Mouse (Mus musculus): ENCODE data around the gene Fto. TPM values are rescaled to one million over a fixed set of nuclear protein-coding genes. Genes with fewer than 3 reads are reported as not detected.

Fto gene
- polyA plus RNA-seq, 1 experiment from 2014 or later, result 114 TPM

DNA sequence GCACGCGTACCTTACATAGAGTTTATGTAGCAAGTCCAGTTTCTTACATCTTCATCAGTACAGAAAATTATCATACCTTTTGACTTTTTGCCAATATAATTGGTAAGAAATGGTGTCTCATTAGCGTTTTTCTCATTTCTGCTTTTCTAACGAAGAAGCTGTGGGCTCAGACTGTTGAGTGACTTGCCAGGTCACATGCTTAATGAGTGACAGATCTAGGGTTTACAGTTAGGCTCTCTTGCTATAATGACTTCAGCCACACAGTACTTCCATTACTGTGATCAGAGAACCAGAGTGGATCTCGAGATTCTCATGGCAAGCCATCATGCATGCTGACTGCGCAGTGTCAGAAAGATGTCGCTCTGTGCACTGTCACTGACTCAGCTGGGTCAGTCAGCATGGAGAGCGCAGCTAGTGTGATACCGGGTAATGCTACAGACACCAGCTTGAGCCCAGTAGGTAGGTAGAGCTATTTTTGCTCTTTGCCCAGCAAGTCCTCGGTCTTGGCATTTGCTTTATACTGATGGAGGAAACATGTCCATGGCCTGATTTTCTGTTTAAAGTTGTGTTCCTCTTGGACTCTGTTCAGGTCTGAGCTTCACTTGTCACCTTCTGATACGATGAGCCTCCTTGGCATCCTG lies 188.8 kb downstream of the Fto start:
- H3K4me1 ChIP-seq, result peaks cover 33% of the 10 kb centered on the region
- H3K4me3 ChIP-seq, result no peak overlapping the region
- no peak overlapping the region for H3K27ac ChIP-seq (replicated peaks)
- no peak for ATAC-seq (replicated peaks)
- 74% methylated on average over 11 of the region's 11 CpGs for WGBS
- H3K9ac ChIP-seq (replicated peaks), result no peak overlapping the region
- no peaks in the 10 kb centered on the region for H3K27me3 ChIP-seq
- no peaks in the 10 kb centered on the region for H3K36me3 ChIP-seq
- H3K4me2 ChIP-seq (replicated peaks), result no peak overlapping the region
- no peaks in the 10 kb centered on the region for H3K9me3 ChIP-seq

DNA sequence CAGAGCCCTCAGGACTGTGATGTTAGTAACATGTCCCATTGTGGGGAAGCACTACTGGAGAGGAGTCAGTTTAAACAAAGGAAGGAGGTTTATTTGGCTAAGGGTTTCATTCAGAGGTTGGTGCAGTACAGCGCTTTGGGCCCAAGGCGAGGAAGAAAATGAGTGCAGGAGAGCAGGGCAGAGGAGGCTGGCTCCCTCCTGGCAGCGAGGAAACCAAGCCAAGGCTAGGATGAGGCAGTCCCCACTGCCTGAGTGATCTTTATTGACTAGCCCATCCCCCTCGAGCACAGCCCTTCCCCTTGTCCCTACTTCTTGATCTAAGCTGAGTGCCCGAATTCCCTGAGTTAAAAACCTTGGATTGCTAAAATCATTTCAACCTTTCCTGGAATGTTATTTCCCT lies 189.5 kb downstream of the Fto start:
- ATAC-seq (replicated peaks), result no peak
- no peak overlapping the region for H3K4me3 ChIP-seq
- 35% methylated on average over 5 of the region's 5 CpGs for WGBS
- H3K36me3 ChIP-seq, result no peaks in the 10 kb centered on the region
- H3K4me2 ChIP-seq (replicated peaks), result no peak overlapping the region
- H3K4me1 ChIP-seq, result peaks cover 33% of the 10 kb centered on the region
- H3K27me3 ChIP-seq, result no peaks in the 10 kb centered on the region
- no peak overlapping the region for H3K27ac ChIP-seq (replicated peaks)
- H3K9me3 ChIP-seq, result no peaks in the 10 kb centered on the region
- H3K9ac ChIP-seq (replicated peaks), result no peak overlapping the region

DNA sequence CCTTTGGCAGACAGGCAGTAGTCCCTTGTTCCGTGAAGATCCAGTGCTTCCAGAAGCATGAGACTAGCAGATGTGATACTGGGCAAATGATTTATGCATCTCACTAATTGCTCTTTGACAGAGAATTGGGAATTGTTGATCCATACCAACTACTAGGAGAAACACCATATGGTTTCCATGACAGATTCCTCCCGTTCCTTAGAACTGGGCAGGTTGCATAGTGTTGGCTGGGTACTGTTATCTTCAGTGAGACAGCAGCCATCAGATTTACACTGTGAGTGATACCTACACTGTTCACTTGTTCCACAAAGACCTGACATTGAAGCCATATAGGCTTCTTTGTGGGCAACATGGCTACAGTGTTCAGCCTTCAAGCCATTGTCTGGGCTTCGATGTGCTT lies 191.0 kb downstream of the Fto start:
- Histone ChIP-seq H3K4me3 (no peak overlapping the region), H3K4me2 (replicated peaks) (no peak overlapping the region), H3K9me3 (no peaks in the 10 kb centered on the region), H3K27me3 (no peaks in the 10 kb centered on the region; the same call in 1 of the 2 replicates), H3K36me3 (no peaks in the 10 kb centered on the region), H3K9ac (replicated peaks) (no peak overlapping the region), H3K27ac (replicated peaks) (no peak overlapping the region), H3K4me1 (peaks cover 33% of the 10 kb centered on the region)
- WGBS, result 69% methylated on average over 3 of the region's 3 CpGs
- ATAC-seq (replicated peaks), result 0 out of 2 replicates have a peak, but pooled peaks have one; percentile 43

DNA sequence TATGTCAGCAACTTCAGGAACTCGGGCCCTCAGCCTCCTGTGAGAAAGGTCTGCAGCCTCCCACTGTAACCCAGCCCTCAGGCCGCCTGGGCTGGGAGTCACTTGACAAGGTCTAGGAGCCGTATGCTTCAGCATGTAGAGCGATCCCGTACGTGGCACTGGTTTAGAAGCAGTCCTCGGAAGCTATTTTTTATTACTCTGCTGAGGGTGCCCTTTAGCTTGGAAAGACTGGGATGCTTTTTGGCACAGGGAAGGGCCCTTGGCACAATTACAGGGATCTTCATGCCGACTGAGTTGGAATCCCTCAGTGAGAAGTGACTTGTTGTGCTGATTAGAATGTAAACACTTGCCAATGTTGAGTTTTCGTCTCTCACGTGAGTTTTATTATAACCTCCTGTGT lies 191.6 kb downstream of the Fto start:
- ATAC-seq (replicated peaks), result peak; percentile 38; the same call in 1 of the 2 replicates

DNA sequence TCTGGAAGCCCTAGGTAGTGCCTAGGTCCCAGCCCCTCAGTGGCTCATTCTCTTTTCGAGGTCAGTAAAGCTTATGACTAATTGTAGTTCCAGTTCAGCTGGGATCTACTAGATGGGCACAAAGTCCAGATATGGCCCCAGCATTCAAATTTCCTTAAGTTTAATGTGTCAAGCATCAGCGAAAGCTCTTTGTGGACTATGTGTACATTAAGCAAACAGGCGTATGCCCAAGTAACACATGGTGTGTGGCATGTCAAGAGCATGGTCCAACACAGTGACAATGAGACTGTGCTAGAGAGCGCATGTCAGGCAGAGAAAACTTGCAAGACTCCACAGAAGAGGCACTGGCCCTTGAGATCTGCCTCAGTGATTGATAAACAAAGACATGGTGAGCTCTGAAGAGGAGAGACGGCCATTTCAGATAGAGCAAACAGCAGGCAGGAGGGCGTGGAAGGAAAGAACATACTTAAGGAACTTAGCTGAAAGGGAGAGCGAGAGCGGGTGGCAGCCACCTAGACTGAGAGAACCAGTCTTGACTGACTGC lies 192.2 kb downstream of the Fto start:
- no peaks in the 10 kb centered on the region; the same call in 1 of the 2 replicates for H3K27me3 ChIP-seq
- peaks cover 33% of the 10 kb centered on the region for H3K4me1 ChIP-seq
- H3K9me3 ChIP-seq, result no peaks in the 10 kb centered on the region
- H3K27ac ChIP-seq (replicated peaks), result no peak overlapping the region
- no peak overlapping the region for H3K9ac ChIP-seq (replicated peaks)
- no peaks in the 10 kb centered on the region for H3K36me3 ChIP-seq
- 82% methylated on average over 8 of the region's 8 CpGs for WGBS
- no peak overlapping the region for H3K4me2 ChIP-seq (replicated peaks)
- ATAC-seq (replicated peaks), result no peak
- H3K4me3 ChIP-seq, result no peak overlapping the region

More for the DNA sequence above, 191.6 kb downstream of the Fto start:
- Histone ChIP-seq H3K4me1 (peaks cover 33% of the 10 kb centered on the region), H3K27me3 (no peaks in the 10 kb centered on the region; the same call in 1 of the 2 replicates), H3K9me3 (no peaks in the 10 kb centered on the region), H3K27ac (replicated peaks) (no peak overlapping the region), H3K4me2 (replicated peaks) (no peak overlapping the region), H3K9ac (replicated peaks) (no peak overlapping the region), H3K4me3 (no peak overlapping the region), H3K36me3 (no peaks in the 10 kb centered on the region)
- WGBS, result 61% methylated on average over 10 of the region's 10 CpGs

DNA sequence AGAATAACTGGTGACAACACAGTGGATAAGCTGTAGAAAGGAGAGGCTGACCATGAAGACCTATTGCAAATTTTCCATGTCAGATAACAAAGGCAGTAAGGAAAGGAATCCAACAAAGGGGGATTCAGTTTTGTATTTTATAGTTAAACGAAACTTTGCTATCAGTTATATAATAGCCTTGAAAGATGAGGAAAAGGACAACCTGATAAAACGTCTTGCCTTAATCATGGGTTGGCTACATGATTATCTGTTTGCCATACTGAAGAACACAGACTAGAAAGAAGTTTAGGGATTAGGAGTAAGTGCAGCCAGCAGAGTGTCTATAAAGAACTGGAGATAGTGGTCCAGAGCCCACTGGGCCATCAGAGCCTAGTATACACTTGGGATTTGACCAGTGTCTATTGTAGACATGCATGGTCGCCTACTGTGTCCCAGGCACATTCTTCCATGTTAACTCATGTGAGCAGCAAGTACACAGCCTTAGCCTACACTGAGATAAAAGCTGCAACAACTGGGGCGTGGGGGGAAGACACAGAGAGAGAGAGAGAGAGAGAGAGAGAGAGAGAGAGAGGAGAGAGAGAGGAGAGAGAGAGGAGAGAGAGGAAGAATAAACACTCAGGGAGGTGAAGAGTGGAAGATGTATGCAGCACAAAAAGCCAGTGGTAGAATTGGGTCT lies 192.8 kb downstream of the Fto start:
- Histone ChIP-seq H3K4me1 (peaks cover 33% of the 10 kb centered on the region), H3K27me3 (no peaks in the 10 kb centered on the region; the same call in 1 of the 2 replicates), H3K4me3 (no peak overlapping the region), H3K9me3 (no peaks in the 10 kb centered on the region), H3K36me3 (no peaks in the 10 kb centered on the region), H3K9ac (replicated peaks) (no peak overlapping the region), H3K27ac (replicated peaks) (no peak overlapping the region), H3K4me2 (replicated peaks) (no peak overlapping the region)
- no peak for ATAC-seq (replicated peaks)
- 88% methylated on average over 4 of the region's 4 CpGs for WGBS

DNA sequence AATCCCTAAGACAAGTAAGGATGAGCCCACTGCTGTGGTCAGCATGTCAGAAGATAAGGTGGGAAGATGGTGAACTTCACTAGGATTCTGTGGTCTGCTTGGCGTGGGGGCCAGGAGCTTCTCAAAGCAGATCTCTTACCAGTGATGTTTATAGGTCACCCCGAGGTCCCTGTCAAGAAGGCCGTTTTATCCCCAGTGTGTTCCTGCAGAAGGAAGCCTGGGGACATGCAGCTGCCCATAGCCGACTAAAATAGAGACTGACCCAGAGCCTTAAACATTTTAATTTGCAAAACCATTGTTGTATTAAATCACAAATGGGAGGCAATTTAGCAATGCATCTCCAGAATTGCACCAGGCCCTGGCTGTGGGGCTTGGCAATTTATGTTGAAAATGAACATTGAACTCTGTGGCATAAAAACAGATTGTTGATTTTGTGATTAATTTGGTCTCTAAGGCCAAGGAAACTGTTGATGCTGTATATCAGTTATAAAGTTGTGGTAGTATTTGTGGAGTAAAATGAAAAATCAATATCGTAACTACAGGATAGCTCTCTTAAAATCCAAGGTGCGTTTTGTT lies 193.4 kb downstream of the Fto start:
- H3K27me3 ChIP-seq, result no peaks in the 10 kb centered on the region; the same call in 1 of the 2 replicates
- WGBS, result 75% methylated on average over 6 of the region's 6 CpGs
- ATAC-seq (replicated peaks), result no peak
- H3K4me3 ChIP-seq, result no peak overlapping the region
- no peak overlapping the region for H3K9ac ChIP-seq (replicated peaks)
- H3K4me2 ChIP-seq (replicated peaks), result no peak overlapping the region
- no peaks in the 10 kb centered on the region for H3K9me3 ChIP-seq
- H3K36me3 ChIP-seq, result no peaks in the 10 kb centered on the region
- peaks cover 33% of the 10 kb centered on the region for H3K4me1 ChIP-seq
- H3K27ac ChIP-seq (replicated peaks), result no peak overlapping the region

DNA sequence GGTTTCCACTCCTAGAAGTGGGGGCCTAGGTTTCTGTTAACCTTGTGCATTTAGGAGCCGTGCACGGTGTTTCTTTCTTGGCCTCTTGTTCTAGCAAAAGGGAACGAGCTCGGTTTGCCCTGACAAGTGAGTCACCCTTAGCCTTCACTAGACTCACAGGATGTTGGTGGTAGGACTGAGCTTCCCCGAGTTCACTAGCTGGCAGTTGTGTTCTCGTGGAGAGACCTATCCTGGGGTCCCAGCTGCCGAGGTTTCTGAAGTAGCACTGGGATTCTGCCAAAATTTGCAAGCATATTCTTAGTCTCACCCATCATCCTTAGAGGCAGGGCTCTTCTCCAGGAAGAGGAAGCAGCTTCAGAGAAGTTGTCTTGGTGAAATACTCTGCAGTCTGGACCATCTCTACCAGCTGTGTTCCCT lies 194.4 kb downstream of the Fto start:
- WGBS, result 69% methylated on average over 7 of the region's 7 CpGs
- H3K4me2 ChIP-seq (replicated peaks), result no peak overlapping the region

DNA sequence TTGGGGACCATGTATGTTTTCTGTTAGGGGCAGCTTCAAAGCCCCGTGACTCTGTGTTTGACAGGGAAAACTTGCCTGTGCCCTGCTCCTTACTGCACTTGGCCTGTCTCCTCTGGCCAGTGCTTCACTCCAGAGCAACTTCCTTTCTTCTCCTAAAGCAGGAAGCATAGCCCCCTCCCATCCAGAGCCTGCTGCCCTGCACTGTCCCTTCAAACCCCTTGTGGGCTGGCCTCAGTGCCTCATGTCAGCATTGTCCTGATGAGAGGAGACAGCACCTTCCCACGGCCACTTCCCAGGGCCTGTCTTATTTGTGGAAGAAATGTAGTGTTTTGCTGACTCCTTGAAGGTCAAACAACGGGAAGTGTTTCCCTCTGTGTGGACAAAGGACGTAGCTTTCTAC lies 195.0 kb downstream of the Fto start:
- 73% methylated on average over 4 of the region's 4 CpGs for WGBS
- no peaks in the 10 kb centered on the region for H3K36me3 ChIP-seq
- no peak overlapping the region for H3K4me3 ChIP-seq
- no peaks in the 10 kb centered on the region; the same call in 1 of the 2 replicates for H3K27me3 ChIP-seq
- H3K4me1 ChIP-seq, result peaks cover 21% of the 10 kb centered on the region
- H3K9me3 ChIP-seq, result no peaks in the 10 kb centered on the region
- H3K4me2 ChIP-seq (replicated peaks), result no peak overlapping the region
- no peak for ATAC-seq (replicated peaks)
- H3K9ac ChIP-seq (replicated peaks), result no peak overlapping the region
- no peak overlapping the region for H3K27ac ChIP-seq (replicated peaks)

More for the DNA sequence above, 194.4 kb downstream of the Fto start:
- Histone ChIP-seq H3K9me3 (no peaks in the 10 kb centered on the region), H3K27me3 (no peaks in the 10 kb centered on the region; the same call in 1 of the 2 replicates), H3K9ac (replicated peaks) (no peak overlapping the region), H3K36me3 (no peaks in the 10 kb centered on the region), H3K4me3 (no peak overlapping the region), H3K4me1 (peaks cover 27% of the 10 kb centered on the region), H3K27ac (replicated peaks) (no peak overlapping the region)
- ATAC-seq (replicated peaks), result no peak

DNA sequence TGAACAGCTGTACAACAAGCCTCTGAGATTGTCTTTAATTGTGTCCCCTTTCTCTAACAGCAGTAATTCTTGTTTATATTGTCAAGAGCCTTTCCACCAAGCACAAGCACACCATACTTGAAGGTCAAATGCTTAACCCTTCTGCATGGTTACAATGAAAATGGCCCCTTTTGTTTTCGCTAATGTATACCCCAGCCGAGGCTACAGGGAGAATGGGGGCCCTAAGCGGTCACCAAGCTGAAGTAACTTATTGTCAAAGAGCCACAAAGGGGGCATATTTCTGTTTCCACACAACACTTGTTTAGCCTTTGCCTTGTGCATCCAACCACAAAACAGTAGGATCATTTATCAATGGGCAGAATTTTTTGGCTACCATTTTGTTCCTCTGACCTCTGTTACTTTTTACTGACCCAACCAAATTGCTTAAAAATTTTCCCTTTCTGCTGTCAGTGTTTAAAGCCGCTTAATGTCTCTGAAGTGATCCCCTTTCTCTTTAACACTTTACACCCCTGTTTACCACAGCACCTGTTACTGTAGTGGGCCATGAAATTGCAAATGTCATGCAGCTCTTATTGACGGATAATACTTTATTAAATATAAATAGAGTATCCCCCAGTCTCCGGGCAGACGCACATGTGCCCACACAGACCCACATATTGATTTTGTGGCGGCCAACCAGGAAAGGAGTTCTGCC lies 196.0 kb downstream of the Fto start:
- Histone ChIP-seq H3K9ac (replicated peaks) (no peak overlapping the region), H3K4me1 (peaks cover 11% of the 10 kb centered on the region), H3K4me3 (no peak overlapping the region), H3K27ac (replicated peaks) (no peak overlapping the region), H3K4me2 (replicated peaks) (no peak overlapping the region), H3K36me3 (no peaks in the 10 kb centered on the region), H3K27me3 (no peaks in the 10 kb centered on the region; the same call in 1 of the 2 replicates), H3K9me3 (no peaks in the 10 kb centered on the region)
- WGBS, result 34% methylated on average over 8 of the region's 8 CpGs
- no peak for ATAC-seq (replicated peaks)

DNA sequence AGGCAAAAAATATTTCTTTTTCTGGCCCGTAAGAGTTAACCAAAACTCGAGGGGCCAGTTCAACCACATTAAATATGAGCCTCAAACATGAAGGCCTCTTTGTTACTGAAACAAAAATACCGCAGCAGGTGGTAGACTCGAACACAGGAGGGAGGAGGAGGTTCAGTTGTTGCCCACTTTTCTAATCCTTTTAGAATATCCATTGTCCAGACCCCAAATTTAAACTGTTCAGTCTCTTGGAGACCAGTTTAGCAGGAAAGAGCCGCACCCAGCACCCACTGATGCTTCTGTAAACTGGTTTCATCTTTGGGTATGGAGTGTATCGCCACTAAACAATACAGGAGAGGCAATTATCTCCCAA lies 196.6 kb downstream of the Fto start:
- WGBS, result 17% methylated on average over 6 of the region's 6 CpGs
- Histone ChIP-seq H3K27ac (replicated peaks) (no peak overlapping the region), H3K4me1 (peaks cover 10% of the 10 kb centered on the region), H3K9me3 (no peaks in the 10 kb centered on the region), H3K36me3 (no peaks in the 10 kb centered on the region), H3K4me2 (replicated peaks) (no peak overlapping the region), H3K9ac (replicated peaks) (no peak overlapping the region), H3K4me3 (no peak overlapping the region), H3K27me3 (no peaks in the 10 kb centered on the region; the same call in 1 of the 2 replicates)
- no peak for ATAC-seq (replicated peaks)

DNA sequence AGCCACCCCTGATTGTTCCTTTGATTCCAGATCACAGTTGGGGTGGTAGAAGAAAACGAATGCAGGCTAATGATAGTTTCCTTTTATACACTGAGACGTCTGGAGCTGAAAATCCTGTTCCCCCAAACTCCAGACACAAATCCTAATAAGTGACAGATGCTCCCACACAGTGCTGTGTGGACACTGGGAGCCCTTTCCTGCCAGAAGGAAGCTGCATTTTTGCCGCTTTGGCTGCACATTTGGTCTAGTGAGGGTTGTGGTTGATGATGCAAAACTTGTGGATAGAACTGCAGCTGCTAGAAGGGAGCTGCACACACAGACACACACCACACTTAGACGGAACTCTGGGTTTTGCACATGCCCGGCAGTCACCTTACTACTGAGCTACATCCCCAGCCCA lies 197.4 kb downstream of the Fto start:
- no peaks in the 10 kb centered on the region for H3K9me3 ChIP-seq
- H3K27me3 ChIP-seq, result no peaks in the 10 kb centered on the region; the same call in 1 of the 2 replicates
- WGBS, result 34% methylated on average over 5 of the region's 5 CpGs
- no peak overlapping the region for H3K4me3 ChIP-seq
- no peak overlapping the region for H3K9ac ChIP-seq (replicated peaks)
- H3K27ac ChIP-seq (replicated peaks), result no peak overlapping the region
- no peak overlapping the region for H3K4me2 ChIP-seq (replicated peaks)
- H3K4me1 ChIP-seq, result peaks cover 12% of the 10 kb centered on the region
- no peak for ATAC-seq (replicated peaks)
- H3K36me3 ChIP-seq, result no peaks in the 10 kb centered on the region

All from forebrain, embryonic 15.5 days (tissue).